In genomic region chr15:101708683-101709082, GRCm38 (mm10) we compare ENCODE assay signal across 19 mouse cellular contexts. TPM values are rescaled to one million over a fixed set of nuclear protein-coding genes. Genes with fewer than 3 reads are reported as not detected.
DNase-seq lines count a peak whose midpoint lies in the region; ATAC-seq and TF ChIP-seq lines count a peak whose summit lies in the region.
"Had no signal": no experiment of that assay in that cellular context is flagged by ENCODE, and none has a peak within 500 bp of the region (broad histone marks: within the 10 kb centered on the region; RNA-seq: fewer than 3 reads in every experiment).

No protein-coding gene starts in this region.

- no peak overlapping the region for H3K9ac ChIP-seq in lung, postnatal 0 days (replicated peaks; ENCODE audit: low read depth)
- H3K9ac ChIP-seq in CH12.LX (ENCODE audit: insufficient read depth, low read depth) (no peak overlapping the region), MEL (ENCODE audit: control insufficient read depth, low read depth, low read length, poor library complexity, severe bottlenecking) (no peak overlapping the region)
- H3K9ac ChIP-seq: hindbrain, embryonic 13.5 days; liver, embryonic 15.5 days; midbrain, embryonic 12.5 days had no signal

- peak; percentile 64 for DNase-seq in heart, embryonic 10.5 days (ENCODE audit: low spot score)
- no peak for DNase-seq in heart, postnatal 25 days (ENCODE audit: low spot score)
- no peak for DNase-seq in lung, postnatal 0 days (ENCODE audit: low spot score)
- no peak for DNase-seq in lung, postnatal 25 days (ENCODE audit: low spot score)
- DNase-seq in CH12.LX (ENCODE audit: extremely low read depth) (peak; percentile 3), MEL (ENCODE audit: low read depth, low spot score) (no peak)
- no peak for DNase-seq in adrenal gland, adult 8-10 months
- DNase-seq: adrenal gland, postnatal 14 days; layer of hippocampus, adult 9-11 months; right cerebral cortex, postnatal 25 days; thymus, postnatal 14 days had no signal

- ATAC-seq in lung, postnatal 0 days = no peak
- no peak for ATAC-seq in erythroid progenitor cell, adult 5-6 weeks (replicated peaks; ENCODE audit: low FRiP score, poor library complexity, severe bottlenecking)

- dilution Hi-C loops in CH12.LX (cut with MboI; ENCODE audit: extremely low pct_ligation_motif_present, extremely low pct_unique_long_range_greater_than_20kb, low sequenced_read_pairs) = no loop called here

- H3K27ac ChIP-seq in heart, embryonic 10.5 days = no peak overlapping the region
- H3K27ac ChIP-seq in lung, postnatal 0 days (ENCODE audit: low read length) = no peak overlapping the region
- no peak overlapping the region for H3K27ac ChIP-seq in CH12.LX (ENCODE audit: insufficient read depth, low read depth)
- H3K27ac ChIP-seq in MEL (ENCODE audit: control insufficient read depth, low read depth, low read length) = no peak overlapping the region
- H3K27ac ChIP-seq: forebrain, embryonic 10.5 days; hindbrain, embryonic 13.5 days; liver, embryonic 15.5 days; midbrain, embryonic 12.5 days had no signal

- H3K9me3 ChIP-seq in heart, embryonic 10.5 days = no peaks in the 10 kb centered on the region
- H3K9me3 ChIP-seq in lung, postnatal 0 days (ENCODE audit: low read length) = no peaks in the 10 kb centered on the region
- H3K9me3 ChIP-seq in CH12.LX (replicated peaks; ENCODE audit: low read length) = no peaks in the 10 kb centered on the region
- H3K9me3 ChIP-seq in MEL (replicated peaks; ENCODE audit: insufficient read depth, low read length) = no peaks in the 10 kb centered on the region
- H3K9me3 ChIP-seq: forebrain, embryonic 10.5 days; hindbrain, embryonic 13.5 days; liver, embryonic 15.5 days; midbrain, embryonic 12.5 days had no signal

- H3K4me1 ChIP-seq in heart, embryonic 10.5 days = no peaks in the 10 kb centered on the region
- H3K4me1 ChIP-seq in lung, postnatal 0 days (ENCODE audit: insufficient read depth, low read depth, low read length) = no peaks in the 10 kb centered on the region
- 0 out of 4 replicates have a peak, but pooled peaks cover 0 to 4% of the 10 kb centered on the region in 2 experiments for H3K4me1 ChIP-seq in CH12.LX (ENCODE audit: control insufficient read depth in 1 of 2, insufficient read depth in 2 of 2)
- H3K4me1 ChIP-seq in MEL (ENCODE audit: control insufficient read depth in 1 of 2, insufficient read depth in 2 of 2, low read length in 2 of 2) = no peaks in the 10 kb centered on the region
- H3K4me1 ChIP-seq: hindbrain, embryonic 13.5 days; liver, embryonic 15.5 days; midbrain, embryonic 12.5 days had no signal

- H3K4me2 ChIP-seq in lung, postnatal 0 days (replicated peaks; ENCODE audit: low read depth, low read length) = no peak overlapping the region
- no peak overlapping the region for H3K4me2 ChIP-seq in CH12.LX (ENCODE audit: insufficient read depth, low read depth, poor library complexity, severe bottlenecking)
- H3K4me2 ChIP-seq: hindbrain, embryonic 13.5 days; liver, embryonic 15.5 days; midbrain, embryonic 12.5 days had no signal

- peaks cover 33% of the 10 kb centered on the region for H3K27me3 ChIP-seq in heart, embryonic 10.5 days (ENCODE audit: insufficient read depth, poor library complexity, severe bottlenecking)
- no peaks in the 10 kb centered on the region for H3K27me3 ChIP-seq in lung, postnatal 0 days (replicated peaks; ENCODE audit: insufficient read depth, low read length)
- peaks cover 91% of the 10 kb centered on the region for H3K27me3 ChIP-seq in CH12.LX (replicated peaks)
- no peaks in the 10 kb centered on the region for H3K27me3 ChIP-seq in MEL (ENCODE audit: control insufficient read depth in 1 of 2, insufficient read depth in 2 of 2, low read length in 2 of 2)
- H3K27me3 ChIP-seq: hindbrain, embryonic 13.5 days; liver, embryonic 15.5 days; midbrain, embryonic 12.5 days had no signal

- 61% methylated on average over 11 of the region's 11 CpGs for WGBS in heart, embryonic 10.5 days
- 62% methylated on average over 11 of the region's 11 CpGs for WGBS in lung, postnatal 0 days

- no peak; the same call in 1 of the 2 replicates for TF ChIP-seq RAD21 in CH12.LX (IDR thresholded peaks at IDR 0.05; ENCODE audit: low read depth, low read length)
- no peak for TF ChIP-seq RAD21 in MEL (IDR thresholded peaks at IDR 0.05; ENCODE audit: low read depth, low read length)

- no peak for TF ChIP-seq EP300 in lung, postnatal 0 days (IDR thresholded peaks at IDR 0.05)
- TF ChIP-seq EP300 in CH12.LX (IDR thresholded peaks at IDR 0.05; ENCODE audit: low read length) (no peak), MEL (IDR thresholded peaks at IDR 0.05; ENCODE audit: low read depth in 1 of 2, low read length in 2 of 2) (no peak)

- H3K4me3 ChIP-seq in heart, embryonic 10.5 days = no peak overlapping the region
- H3K4me3 ChIP-seq in lung, postnatal 0 days (ENCODE audit: low read depth, low read length) = no peak overlapping the region
- H3K4me3 ChIP-seq in CH12.LX (replicated peaks in 1 of 3; ENCODE audit: low read depth in 2 of 3, low read length in 2 of 3, poor library complexity in 1 of 3) = no peak overlapping the region
- H3K4me3 ChIP-seq in MEL (ENCODE audit: control insufficient read depth in 1 of 2, insufficient read depth in 1 of 2, low read depth in 2 of 2, low read length in 2 of 2) = no peak overlapping the region
- H3K4me3 ChIP-seq: forebrain, embryonic 10.5 days; hindbrain, embryonic 13.5 days; liver, embryonic 15.5 days; midbrain, embryonic 12.5 days had no signal

- TF ChIP-seq CTCF in lung, postnatal 0 days (IDR thresholded peaks at IDR 0.05) = peak; percentile 42
- peak; percentile 21 to 48; a peak in 2 of 4 replicates for TF ChIP-seq CTCF in CH12.LX (conservative IDR thresholded peaks at IDR 0.05 in 1 of 2, IDR thresholded peaks at IDR 0.05 in 1 of 2; ENCODE audit: low read depth in 2 of 2, low read length in 2 of 2)
- TF ChIP-seq CTCF in MEL (IDR thresholded peaks at IDR 0.05 in 2 of 3, conservative IDR thresholded peaks at IDR 0.05 in 1 of 3; ENCODE audit: control insufficient read depth in 1 of 3, insufficient read depth in 1 of 3, low read depth in 2 of 3, low read length in 3 of 3, poor library complexity in 1 of 3, severe bottlenecking in 1 of 3) = 0 out of 6 replicates have a peak, but pooled peaks of 2 of the 3 experiments have one; percentile 6 to 17

- in situ Hi-C loops in CH12.LX (cut with MboI; ENCODE audit: low pct_ligation_motif_present, low pct_unique_long_range_greater_than_20kb, low sequenced_read_pairs) = no loop called here

- TF ChIP-seq POLR2A in CH12.LX (IDR thresholded peaks at IDR 0.05; ENCODE audit: low read depth, low read length) = no peak
- no peak for TF ChIP-seq POLR2A in MEL (IDR thresholded peaks at IDR 0.05; ENCODE audit: control insufficient read depth in 1 of 2, insufficient read depth in 1 of 2, low read depth in 1 of 2, low read length in 2 of 2, poor library complexity in 1 of 2)

- H3K36me3 ChIP-seq in heart, embryonic 10.5 days = no peaks in the 10 kb centered on the region
- H3K36me3 ChIP-seq in lung, postnatal 0 days (ENCODE audit: insufficient read depth, low read length) = no peaks in the 10 kb centered on the region
- no peaks in the 10 kb centered on the region for H3K36me3 ChIP-seq in CH12.LX (replicated peaks in 1 of 2; ENCODE audit: control insufficient read depth in 1 of 2, insufficient read depth in 1 of 2, low read length in 1 of 2)
- H3K36me3 ChIP-seq in MEL (ENCODE audit: control insufficient read depth in 1 of 2, insufficient read depth in 2 of 2, low read length in 2 of 2) = no peaks in the 10 kb centered on the region
- H3K36me3 ChIP-seq: forebrain, embryonic 10.5 days; hindbrain, embryonic 13.5 days; liver, embryonic 15.5 days; midbrain, embryonic 12.5 days had no signal

- intact Hi-C loops in heart, postnatal 25 days (cut with DNase I) = no loop called here

- H3K79me2 ChIP-seq in CH12.LX (replicated peaks; ENCODE audit: control insufficient read depth, extremely low read depth, insufficient read depth, poor library complexity, severe bottlenecking) = no peaks in the 10 kb centered on the region
- no peaks in the 10 kb centered on the region for H3K79me2 ChIP-seq in MEL (ENCODE audit: control insufficient read depth, insufficient read depth, low read length, poor library complexity)

RNA-seq across cellular contexts. Expression of gene Krt5, which starts 4.0 kb away (rescaled TPM):
- polyA plus RNA-seq in heart, embryonic 10.5 days (2016; fragmentation: Nextera tagmentation; extraction: Ambion mirVana) = 0.33 and 1.4 TPM in 2 replicates
- not detected for total RNA-seq in heart, postnatal 25 days (2021)
- 0.12 TPM in 1 of 2 replicates, not detected in the other for polyA plus RNA-seq in lung, postnatal 0 days (2015; fragmentation: Nextera tagmentation; extraction: Ambion mirVana)
- total RNA-seq in CH12.LX (2012; rRNA removed) (not detected in 2 replicates), CH12.LX (2014; rRNA removed) (not detected in 2 replicates), MEL (2012; rRNA removed) (not detected in 2 replicates)
- polyA plus RNA-seq in CH12.LX (2012; ENCODE audit: insufficient read length, low read depth) (not detected in 2 replicates), MEL (2012; ENCODE audit: insufficient read depth in 1 of 2, insufficient read length in 2 of 2, low read depth in 1 of 2, low replicate concordance in 2 of 2, missing spikeins in 1 of 2) (not detected)
- not detected for total RNA-seq in adrenal gland, adult 8-10 months (2022)
- not detected in 2 replicates for total RNA-seq in erythroid progenitor cell, adult 5-6 weeks (2015; ENCODE audit: low replicate concordance)
- not detected in 2 replicates for total RNA-seq in erythroid progenitor cell, adult 5-6 weeks (2017; ENCODE audit: low replicate concordance)
- total RNA-seq: adrenal gland, postnatal 14 days; left cerebral cortex, postnatal 14 days had no signal
- polyA plus RNA-seq: kidney, embryonic 14.5 days had no signal

RNA-seq across cellular contexts. Expression of gene Krt6a, which starts 14.6 kb away (rescaled TPM):
- polyA plus RNA-seq in heart, embryonic 10.5 days (2016; fragmentation: Nextera tagmentation; extraction: Ambion mirVana) = 0.05 TPM in 1 of 2 replicates, not detected in the other
- total RNA-seq in heart, postnatal 25 days (2021) = not detected
- polyA plus RNA-seq in lung, postnatal 0 days (2015; fragmentation: Nextera tagmentation; extraction: Ambion mirVana) = 0.06 and 0.18 TPM in 2 replicates
- total RNA-seq in CH12.LX (2012; rRNA removed) (not detected in 2 replicates), CH12.LX (2014; rRNA removed) (not detected in 2 replicates), MEL (2012; rRNA removed) (not detected in 2 replicates)
- polyA plus RNA-seq in CH12.LX (2012; ENCODE audit: insufficient read length, low read depth) (not detected in 2 replicates), MEL (2012; ENCODE audit: insufficient read depth in 1 of 2, insufficient read length in 2 of 2, low read depth in 1 of 2, low replicate concordance in 2 of 2, missing spikeins in 1 of 2) (not detected)
- total RNA-seq in adrenal gland, adult 8-10 months (2022) = not detected
- not detected in 2 replicates for total RNA-seq in erythroid progenitor cell, adult 5-6 weeks (2015; ENCODE audit: low replicate concordance)
- total RNA-seq in erythroid progenitor cell, adult 5-6 weeks (2017; ENCODE audit: low replicate concordance) = not detected in 2 replicates
- total RNA-seq: adrenal gland, postnatal 14 days; left cerebral cortex, postnatal 14 days had no signal
- polyA plus RNA-seq: forebrain, embryonic 10.5 days; gonadal fat pad, adult 2 months; hindbrain, embryonic 13.5 days; kidney, embryonic 14.5 days; midbrain, embryonic 12.5 days had no signal

RNA-seq across cellular contexts. Expression of gene Krt6b, which starts 28.6 kb away (rescaled TPM):
- polyA plus RNA-seq in heart, embryonic 10.5 days (2016; fragmentation: Nextera tagmentation; extraction: Ambion mirVana) = not detected in 2 replicates
- total RNA-seq in heart, postnatal 25 days (2021) = not detected
- polyA plus RNA-seq in lung, postnatal 0 days (2015; fragmentation: Nextera tagmentation; extraction: Ambion mirVana) = not detected in 2 replicates
- total RNA-seq in CH12.LX (2012; rRNA removed) (not detected in 2 replicates), CH12.LX (2014; rRNA removed) (not detected in 2 replicates), MEL (2012; rRNA removed) (not detected in 2 replicates)
- polyA plus RNA-seq in CH12.LX (2012; ENCODE audit: insufficient read length, low read depth) (not detected in 2 replicates), MEL (2012; ENCODE audit: insufficient read depth in 1 of 2, insufficient read length in 2 of 2, low read depth in 1 of 2, low replicate concordance in 2 of 2, missing spikeins in 1 of 2) (not detected)
- not detected for total RNA-seq in adrenal gland, adult 8-10 months (2022)
- total RNA-seq in erythroid progenitor cell, adult 5-6 weeks (2015; ENCODE audit: low replicate concordance) = not detected in 2 replicates
- total RNA-seq in erythroid progenitor cell, adult 5-6 weeks (2017; ENCODE audit: low replicate concordance) = not detected in 2 replicates
- total RNA-seq: adrenal gland, postnatal 14 days; left cerebral cortex, postnatal 14 days had no signal
- polyA plus RNA-seq: forebrain, embryonic 10.5 days; gonadal fat pad, adult 2 months; hindbrain, embryonic 13.5 days; kidney, embryonic 14.5 days; liver, embryonic 15.5 days; midbrain, embryonic 12.5 days had no signal

RNA-seq across cellular contexts. Expression of gene Krt71, which starts 34.2 kb away (rescaled TPM):
- polyA plus RNA-seq in heart, embryonic 10.5 days (2016; fragmentation: Nextera tagmentation; extraction: Ambion mirVana) = not detected in 2 replicates
- not detected for total RNA-seq in heart, postnatal 25 days (2021)
- polyA plus RNA-seq in lung, postnatal 0 days (2015; fragmentation: Nextera tagmentation; extraction: Ambion mirVana) = not detected in 2 replicates
- total RNA-seq in CH12.LX (2012; rRNA removed) = not detected in 2 replicates
- not detected in 2 replicates for total RNA-seq in CH12.LX (2014; rRNA removed)
- not detected in 2 replicates for polyA plus RNA-seq in CH12.LX (2012; ENCODE audit: insufficient read length, low read depth)
- not detected in 2 replicates for total RNA-seq in MEL (2012; rRNA removed)
- polyA plus RNA-seq in MEL (2012; ENCODE audit: insufficient read depth in 1 of 2, insufficient read length in 2 of 2, low read depth in 1 of 2, low replicate concordance in 2 of 2, missing spikeins in 1 of 2) = not detected
- not detected for total RNA-seq in adrenal gland, adult 8-10 months (2022)
- total RNA-seq in erythroid progenitor cell, adult 5-6 weeks (2015; ENCODE audit: low replicate concordance) = not detected in 2 replicates
- not detected in 2 replicates for total RNA-seq in erythroid progenitor cell, adult 5-6 weeks (2017; ENCODE audit: low replicate concordance)
- total RNA-seq: adrenal gland, postnatal 14 days; left cerebral cortex, postnatal 14 days had no signal
- polyA plus RNA-seq: forebrain, embryonic 10.5 days; kidney, embryonic 14.5 days; liver, embryonic 15.5 days; midbrain, embryonic 12.5 days had no signal

Comparison
In these comparisons a context has a peak if more than half of its experiments do, and no peak if none do; other contexts are left out.
1. DNase-seq: peak in heart, embryonic 10.5 days (single experiment) and CH12.LX (single experiment); none in heart, postnatal 25 days (single experiment), lung, postnatal 0 days (single experiment), lung, postnatal 25 days (single experiment), MEL (single experiment) and adrenal gland, adult 8-10 months (single experiment).
2. Peak in every context shown above with its lines, with median percentiles within 50 percentile points of each other: CTCF ChIP-seq.